Mouse (Mus musculus): ENCODE measurements at regions not wholly inside any gene's neighbourhood (a gene's known extent, or its start where the extent isn't known, plus 50 kb on each side); places are given as distances from the start of the nearest gene placed in this dataset.

- DNase-seq (ENCODE audit: low spot score in 2 of 2), result no peak
Measured at GRCm38 (mm10) chr12:45442474-45442873, 368.0 kb upstream of the Stxbp6 start.

- no peak for DNase-seq (ENCODE audit: low spot score in 2 of 2)
Measured at GRCm38 (mm10) chr12:45439745-45440144, 365.2 kb upstream of the Stxbp6 start.

GRCm38 (mm10) chr12:45437271-45437670 is 362.8 kb upstream of the Stxbp6 start:
- no peak for DNase-seq (ENCODE audit: low spot score in 2 of 2)

- DNase-seq (ENCODE audit: low spot score in 2 of 2), result no peak
Measured at GRCm38 (mm10) chr12:45399436-45399835, 324.9 kb upstream of the Stxbp6 start.

- DNase-seq (ENCODE audit: low spot score in 2 of 2), result no peak
Measured at GRCm38 (mm10) chr12:45384864-45385263, 310.4 kb upstream of the Stxbp6 start.

Data from gastrocnemius, postnatal 4 days (tissue).